Mouse (Mus musculus): ENCODE results near the gene Itih2. TPM values are rescaled to one million over a fixed set of nuclear protein-coding genes. Genes with fewer than 3 reads are reported as not detected.
A peak's percentile ranks its signal among the peaks of the same experiment; 100 is the strongest.

The Itih2 gene
- polyA plus RNA-seq, 1 experiment from 2014 or later = 3.4 TPM

- H3K4me1 ChIP-seq (replicated peaks; ENCODE audit: control insufficient read depth, insufficient read depth, low read length) = no peaks in the 10 kb centered on the region
- WGBS = 89% methylated on average over 5 of the region's 5 CpGs
- H3K27ac ChIP-seq = no peak overlapping the region
- H3K9me3 ChIP-seq (ENCODE audit: control insufficient read depth, low read length) = no peaks in the 10 kb centered on the region
- H3K27me3 ChIP-seq (ENCODE audit: control insufficient read depth, insufficient read depth, low read length) = no peaks in the 10 kb centered on the region
- H3K4me2 ChIP-seq (replicated peaks) = no peak overlapping the region
- no peak overlapping the region for H3K4me3 ChIP-seq (replicated peaks; ENCODE audit: low read length)
- ATAC-seq (ENCODE audit: low FRiP score) (no peak), DNase-seq (ENCODE audit: low spot score) (no peak)
- H3K9ac ChIP-seq = no peak overlapping the region
- no peaks in the 10 kb centered on the region for H3K36me3 ChIP-seq (replicated peaks; ENCODE audit: control insufficient read depth, insufficient read depth)
Observed at GRCm38 (mm10) chr2:10127471-10127870, 3.7 kb downstream of the Itih2 start.

- Histone ChIP-seq H3K9ac (no peak overlapping the region), H3K4me3 (replicated peaks; ENCODE audit: low read length) (no peak overlapping the region), H3K27ac (no peak overlapping the region), H3K27me3 (ENCODE audit: control insufficient read depth, insufficient read depth, low read length) (no peaks in the 10 kb centered on the region), H3K4me1 (replicated peaks; ENCODE audit: control insufficient read depth, insufficient read depth, low read length) (no peaks in the 10 kb centered on the region), H3K9me3 (ENCODE audit: control insufficient read depth, low read length) (no peaks in the 10 kb centered on the region), H3K36me3 (replicated peaks; ENCODE audit: control insufficient read depth, insufficient read depth) (no peaks in the 10 kb centered on the region), H3K4me2 (replicated peaks) (no peak overlapping the region)
- DNase-seq (ENCODE audit: low spot score) (no peak), ATAC-seq (ENCODE audit: low FRiP score) (no peak)
- WGBS = 94% methylated on average over 4 of the region's 4 CpGs
Observed at GRCm38 (mm10) chr2:10126122-10126521, 5.1 kb downstream of the Itih2 start.

GRCm38 (mm10) chr2:10121826-10122225 lies 9.4 kb downstream of the Itih2 start:
- ATAC-seq (ENCODE audit: low FRiP score) = no peak
- WGBS = 67% methylated on average over 3 of the region's 3 CpGs
- H3K4me3 ChIP-seq (replicated peaks; ENCODE audit: low read length) = no peak overlapping the region

GRCm38 (mm10) chr2:10119276-10119675 lies 11.9 kb downstream of the Itih2 start:
- Histone ChIP-seq H3K27me3 (ENCODE audit: control insufficient read depth, insufficient read depth, low read length) (no peaks in the 10 kb centered on the region), H3K4me2 (replicated peaks) (no peak overlapping the region), H3K4me1 (replicated peaks; ENCODE audit: control insufficient read depth, insufficient read depth, low read length) (no peaks in the 10 kb centered on the region), H3K9ac (no peak overlapping the region), H3K27ac (no peak overlapping the region), H3K9me3 (ENCODE audit: control insufficient read depth, low read length) (no peaks in the 10 kb centered on the region), H3K36me3 (replicated peaks; ENCODE audit: control insufficient read depth, insufficient read depth) (no peaks in the 10 kb centered on the region), H3K4me3 (replicated peaks; ENCODE audit: low read length) (no peak overlapping the region)
- 87% methylated on average over 8 of the region's 8 CpGs for WGBS
- no peak for DNase-seq (ENCODE audit: low spot score)
- ATAC-seq (ENCODE audit: low FRiP score) = no peak

More at GRCm38 (mm10) chr2:10121826-10122225, 9.4 kb downstream of the Itih2 start:
- no peak for DNase-seq (ENCODE audit: low spot score)
- Histone ChIP-seq H3K36me3 (replicated peaks; ENCODE audit: control insufficient read depth, insufficient read depth) (no peaks in the 10 kb centered on the region), H3K4me1 (replicated peaks; ENCODE audit: control insufficient read depth, insufficient read depth, low read length) (no peaks in the 10 kb centered on the region), H3K9me3 (ENCODE audit: control insufficient read depth, low read length) (no peaks in the 10 kb centered on the region), H3K27me3 (ENCODE audit: control insufficient read depth, insufficient read depth, low read length) (no peaks in the 10 kb centered on the region), H3K4me2 (replicated peaks) (no peak overlapping the region), H3K27ac (no peak overlapping the region), H3K9ac (no peak overlapping the region)

GRCm38 (mm10) chr2:10118751-10119150 lies 12.4 kb downstream of the Itih2 start:
- H3K4me1 ChIP-seq (replicated peaks; ENCODE audit: control insufficient read depth, insufficient read depth, low read length) = no peaks in the 10 kb centered on the region
- H3K9me3 ChIP-seq (ENCODE audit: control insufficient read depth, low read length) = no peaks in the 10 kb centered on the region
- H3K9ac ChIP-seq = no peak overlapping the region
- no peak for ATAC-seq (ENCODE audit: low FRiP score)
- WGBS = 84% methylated on average over 1 of the region's 1 CpGs
- no peak overlapping the region for H3K4me2 ChIP-seq (replicated peaks)
- no peak overlapping the region for H3K27ac ChIP-seq
- no peak for DNase-seq (ENCODE audit: low spot score)
- no peaks in the 10 kb centered on the region for H3K27me3 ChIP-seq (ENCODE audit: control insufficient read depth, insufficient read depth, low read length)
- H3K36me3 ChIP-seq (replicated peaks; ENCODE audit: control insufficient read depth, insufficient read depth) = no peaks in the 10 kb centered on the region
- H3K4me3 ChIP-seq (replicated peaks; ENCODE audit: low read length) = no peak overlapping the region

- no peaks in the 10 kb centered on the region for H3K4me1 ChIP-seq (replicated peaks; ENCODE audit: control insufficient read depth, insufficient read depth, low read length)
- DNase-seq (ENCODE audit: low spot score) = no peak
- no peak overlapping the region for H3K4me2 ChIP-seq (replicated peaks)
- ATAC-seq (ENCODE audit: low FRiP score) = peak; percentile 64; the same call in 1 of the 2 replicates
- H3K9ac ChIP-seq = no peak overlapping the region
- no peaks in the 10 kb centered on the region for H3K36me3 ChIP-seq (replicated peaks; ENCODE audit: control insufficient read depth, insufficient read depth)
- H3K4me3 ChIP-seq (replicated peaks; ENCODE audit: low read length) = no peak overlapping the region
- 53% methylated on average over 6 of the region's 6 CpGs for WGBS
- H3K27ac ChIP-seq = peak overlapping the region; percentile 62
- no peaks in the 10 kb centered on the region for H3K9me3 ChIP-seq (ENCODE audit: control insufficient read depth, low read length)
- H3K27me3 ChIP-seq (ENCODE audit: control insufficient read depth, insufficient read depth, low read length) = no peaks in the 10 kb centered on the region
Observed at GRCm38 (mm10) chr2:10108535-10109189, 22.5 kb downstream of the Itih2 start.

GRCm38 (mm10) chr2:10101180-10101579 lies 30.0 kb downstream of the Itih2 start:
- Histone ChIP-seq H3K9me3 (ENCODE audit: control insufficient read depth, low read length) (no peaks in the 10 kb centered on the region), H3K4me2 (replicated peaks) (no peak overlapping the region), H3K27me3 (ENCODE audit: control insufficient read depth, insufficient read depth, low read length) (no peaks in the 10 kb centered on the region), H3K9ac (no peak overlapping the region), H3K36me3 (replicated peaks; ENCODE audit: control insufficient read depth, insufficient read depth) (no peaks in the 10 kb centered on the region), H3K4me1 (replicated peaks; ENCODE audit: control insufficient read depth, insufficient read depth, low read length) (no peaks in the 10 kb centered on the region), H3K27ac (no peak overlapping the region), H3K4me3 (replicated peaks; ENCODE audit: low read length) (no peak overlapping the region)
- WGBS = 44% methylated on average over 6 of the region's 6 CpGs
- ATAC-seq (ENCODE audit: low FRiP score) (no peak), DNase-seq (ENCODE audit: low spot score) (peak; percentile 70)

GRCm38 (mm10) chr2:10100471-10100870 lies 30.7 kb downstream of the Itih2 start:
- DNase-seq (ENCODE audit: low spot score) = no peak
- Histone ChIP-seq H3K9ac (no peak overlapping the region), H3K27ac (no peak overlapping the region), H3K36me3 (replicated peaks; ENCODE audit: control insufficient read depth, insufficient read depth) (no peaks in the 10 kb centered on the region), H3K4me3 (replicated peaks; ENCODE audit: low read length) (no peak overlapping the region), H3K27me3 (ENCODE audit: control insufficient read depth, insufficient read depth, low read length) (no peaks in the 10 kb centered on the region), H3K4me1 (replicated peaks; ENCODE audit: control insufficient read depth, insufficient read depth, low read length) (no peaks in the 10 kb centered on the region), H3K4me2 (replicated peaks) (no peak overlapping the region), H3K9me3 (ENCODE audit: control insufficient read depth, low read length) (no peaks in the 10 kb centered on the region)
- ATAC-seq (ENCODE audit: low FRiP score) = no peak
- WGBS = 55% methylated on average over 2 of the region's 2 CpGs

- Histone ChIP-seq H3K36me3 (replicated peaks; ENCODE audit: control insufficient read depth, insufficient read depth) (peaks cover 10% of the 10 kb centered on the region), H3K27me3 (ENCODE audit: control insufficient read depth, insufficient read depth, low read length) (no peaks in the 10 kb centered on the region), H3K27ac (no peak overlapping the region), H3K4me1 (replicated peaks; ENCODE audit: control insufficient read depth, insufficient read depth, low read length) (no peaks in the 10 kb centered on the region), H3K4me3 (replicated peaks; ENCODE audit: low read length) (no peak overlapping the region), H3K9ac (no peak overlapping the region), H3K4me2 (replicated peaks) (no peak overlapping the region), H3K9me3 (ENCODE audit: control insufficient read depth, low read length) (no peaks in the 10 kb centered on the region)
- DNase-seq (ENCODE audit: low spot score) (peak; percentile 84), ATAC-seq (ENCODE audit: low FRiP score) (no peak)
- WGBS = 42% methylated on average over 9 of the region's 9 CpGs
Observed at GRCm38 (mm10) chr2:10098598-10099215, 32.5 kb downstream of the Itih2 start.
